Mouse (Mus musculus): ENCODE data around the gene Fndc10. TPM values are rescaled to one million over a fixed set of nuclear protein-coding genes. Genes with fewer than 3 reads are reported as not detected.
"Not testable (repeated sequence)": the region's sequence is repeated elsewhere in the genome, so short reads cannot be mapped to it uniquely, and the experiment has no call there.

The Fndc10 gene
- total and polyA plus RNA-seq, 2 experiments from 2014 or later, result 26.5 to 52.0 TPM

- no peak for ATAC-seq
- H3K4me1 ChIP-seq (ENCODE audit: insufficient read depth, low read length), result no peaks in the 10 kb centered on the region
- H3K36me3 ChIP-seq (ENCODE audit: insufficient read depth, low read length), result peaks cover 15% of the 10 kb centered on the region
- no peak overlapping the region for H3K4me3 ChIP-seq (ENCODE audit: low read length)
- no peak for DNase-seq (ENCODE audit: low spot score)
- H3K9ac ChIP-seq (replicated peaks; ENCODE audit: low read length), result no peak overlapping the region
- 69% methylated on average over 12 of the region's 12 CpGs for WGBS
- H3K9me3 ChIP-seq (ENCODE audit: low read length), result no peaks in the 10 kb centered on the region
- H3K27ac ChIP-seq, result no peak overlapping the region
- H3K4me2 ChIP-seq (ENCODE audit: low read depth, low read length), result no peak overlapping the region
- 0 out of 2 replicates have a peak, but pooled peaks cover 2% of the 10 kb centered on the region for H3K27me3 ChIP-seq (ENCODE audit: insufficient read depth, low read length)
- no peak for TF ChIP-seq CTCF (IDR thresholded peaks at IDR 0.05; ENCODE audit: low read depth)
These were observed 33.5 kb upstream of the Fndc10 start for GRCm38 (mm10) chr4:155660641-155661040.

- Histone ChIP-seq H3K9me3 (ENCODE audit: low read length) (no peaks in the 10 kb centered on the region), H3K27ac (no peak overlapping the region), H3K4me1 (ENCODE audit: insufficient read depth, low read length) (peaks cover 5% of the 10 kb centered on the region; the same call in 1 of the 2 replicates), H3K27me3 (ENCODE audit: insufficient read depth, low read length) (no peaks in the 10 kb centered on the region), H3K4me2 (ENCODE audit: low read depth, low read length) (no peak overlapping the region), H3K4me3 (ENCODE audit: low read length) (no peak overlapping the region), H3K9ac (replicated peaks; ENCODE audit: low read length) (no peak overlapping the region), H3K36me3 (ENCODE audit: insufficient read depth, low read length) (peaks cover 6% of the 10 kb centered on the region; the same call in 1 of the 2 replicates)
- no peak for TF ChIP-seq CTCF (IDR thresholded peaks at IDR 0.05; ENCODE audit: low read depth)
- DNase-seq (ENCODE audit: low spot score) (no peak), ATAC-seq (no peak)
These were observed 27.2 kb upstream of the Fndc10 start for GRCm38 (mm10) chr4:155666903-155667302.

GRCm38 (mm10) chr4:155668689-155669597 is 25.2 kb upstream of the Fndc10 start, which contains the start of gene Mib2:
TSS of gene Mib2 (minus strand) at chr4:155669198.
- Histone ChIP-seq H3K27ac (peak within 1 kb of the TSS; percentile 88), H3K4me1 (ENCODE audit: insufficient read depth, low read length) (peaks cover 5% of the 10 kb centered on the region; the same call in 1 of the 2 replicates), H3K9ac (replicated peaks; ENCODE audit: low read length) (peak within 1 kb of the TSS; percentile 82), H3K4me3 (ENCODE audit: low read length) (peak within 1 kb of the TSS; percentile 90), H3K9me3 (ENCODE audit: low read length) (no peaks in the 10 kb centered on the region), H3K36me3 (ENCODE audit: insufficient read depth, low read length) (no peaks in the 10 kb centered on the region; the same call in 1 of the 2 replicates), H3K4me2 (ENCODE audit: low read depth, low read length) (peak within 1 kb of the TSS; percentile 88), H3K27me3 (ENCODE audit: insufficient read depth, low read length) (no peaks in the 10 kb centered on the region)
- DNase-seq (ENCODE audit: low spot score), result peak; percentile 99
- under 1% methylated on average over 64 of the region's 73 CpGs for WGBS
- peak; percentile 99 for ATAC-seq
- no peak for TF ChIP-seq CTCF (IDR thresholded peaks at IDR 0.05; ENCODE audit: low read depth)

- no peak for TF ChIP-seq CTCF (IDR thresholded peaks at IDR 0.05; ENCODE audit: low read depth)
- 1% methylated on average over 8 of the region's 8 CpGs for WGBS
- Histone ChIP-seq H3K27me3 (ENCODE audit: insufficient read depth, low read length) (no peaks in the 10 kb centered on the region), H3K4me2 (ENCODE audit: low read depth, low read length) (peak overlapping the region; percentile 88), H3K9me3 (ENCODE audit: low read length) (no peaks in the 10 kb centered on the region), H3K9ac (replicated peaks; ENCODE audit: low read length) (peak overlapping the region; percentile 82), H3K36me3 (ENCODE audit: insufficient read depth, low read length) (no peaks in the 10 kb centered on the region; the same call in 1 of the 2 replicates), H3K4me3 (ENCODE audit: low read length) (peak overlapping the region; percentile 90), H3K27ac (peak overlapping the region; percentile 88; the same call in 1 of the 2 replicates), H3K4me1 (ENCODE audit: insufficient read depth, low read length) (peaks cover 5% of the 10 kb centered on the region; the same call in 1 of the 2 replicates)
- DNase-seq (ENCODE audit: low spot score) (no peak), ATAC-seq (no peak)
These were observed 24.5 kb upstream of the Fndc10 start for GRCm38 (mm10) chr4:155669598-155670075.

GRCm38 (mm10) chr4:155670236-155670635 is 23.9 kb upstream of the Fndc10 start:
- WGBS, result 70% methylated on average over 4 of the region's 4 CpGs
- H3K4me3 ChIP-seq (ENCODE audit: low read length); H3K27me3 ChIP-seq (ENCODE audit: insufficient read depth, low read length): not testable (repeated sequence)

GRCm38 (mm10) chr4:155672082-155672481 is 22.1 kb upstream of the Fndc10 start:
- Histone ChIP-seq H3K9me3 (ENCODE audit: low read length) (no peaks in the 10 kb centered on the region), H3K4me2 (ENCODE audit: low read depth, low read length) (no peak overlapping the region), H3K36me3 (ENCODE audit: insufficient read depth, low read length) (no peaks in the 10 kb centered on the region), H3K4me1 (ENCODE audit: insufficient read depth, low read length) (peaks cover 5% of the 10 kb centered on the region; the same call in 1 of the 2 replicates), H3K4me3 (ENCODE audit: low read length) (no peak overlapping the region), H3K9ac (replicated peaks; ENCODE audit: low read length) (no peak overlapping the region), H3K27me3 (ENCODE audit: insufficient read depth, low read length) (no peaks in the 10 kb centered on the region), H3K27ac (no peak overlapping the region)
- WGBS, result 54% methylated on average over 2 of the region's 2 CpGs
- no peak for ATAC-seq
- no peak for TF ChIP-seq CTCF (IDR thresholded peaks at IDR 0.05; ENCODE audit: low read depth)
- DNase-seq (ENCODE audit: low spot score), result no peak

More at GRCm38 (mm10) chr4:155670236-155670635, 23.9 kb upstream of the Fndc10 start:
- not testable (repeated sequence) for H3K9me3 ChIP-seq (ENCODE audit: low read length); H3K36me3 ChIP-seq (ENCODE audit: insufficient read depth, low read length); H3K4me2 ChIP-seq (ENCODE audit: low read depth, low read length); H3K9ac ChIP-seq (replicated peaks; ENCODE audit: low read length); ATAC-seq; H3K4me1 ChIP-seq (ENCODE audit: insufficient read depth, low read length); H3K27ac ChIP-seq; DNase-seq (ENCODE audit: low spot score)

Measured in hindbrain, postnatal 0 days (tissue).